Comparison of ENCODE assay signal across 10 mouse cellular contexts in the genomic region with DNA sequence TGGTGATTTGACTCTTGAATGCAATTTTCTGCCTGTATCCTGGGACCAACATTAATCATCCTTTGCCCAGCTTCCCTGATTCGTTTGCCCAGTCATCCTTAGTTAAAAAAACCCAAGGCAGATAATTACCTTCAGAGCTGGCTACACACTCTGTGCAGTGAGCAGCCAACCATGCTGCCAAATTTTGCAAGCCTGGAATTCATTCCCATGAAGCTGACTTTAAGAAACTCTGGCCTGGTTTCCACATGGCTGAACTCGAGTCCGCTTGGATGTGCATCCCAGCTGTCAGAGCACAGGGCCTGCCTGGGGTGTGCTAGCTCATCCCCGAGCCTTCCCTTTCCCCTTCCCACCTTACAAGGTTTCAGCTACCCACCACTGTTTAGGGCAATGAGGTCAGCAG. TPM values are rescaled to one million over a fixed set of nuclear protein-coding genes. Genes with fewer than 3 reads are reported as not detected.
A peak's percentile ranks its signal among the peaks of the same experiment; 100 is the strongest.
DNase-seq lines count a peak whose midpoint lies in the region; ATAC-seq and TF ChIP-seq lines count a peak whose summit lies in the region.
"Had no signal": no experiment of that assay in that cellular context is flagged by ENCODE, and none has a peak within 500 bp of the region (broad histone marks: within the 10 kb centered on the region; RNA-seq: fewer than 3 reads in every experiment).

No protein-coding gene starts in this region.

- peaks cover 56% of the 10 kb centered on the region for H3K4me1 ChIP-seq in hindbrain, embryonic 10.5 days (replicated peaks)

- 48% methylated on average over 4 of the region's 4 CpGs for WGBS in hindbrain, embryonic 10.5 days

- H3K4me3 ChIP-seq in hindbrain, embryonic 10.5 days, result no peak overlapping the region
- H3K4me3 ChIP-seq: erythroblast, embryonic 14.5 days had no signal

- DNase-seq in gastrocnemius, adult 18-20 months (ENCODE audit: low spot score), result peak; percentile 21
- no peak for DNase-seq in gastrocnemius, postnatal 10 days
- DNase-seq in Patski (ENCODE audit: low read depth, low spot score), result peak; percentile 92
- DNase-seq in hindbrain, embryonic 10.5 days (ENCODE audit: low spot score), result peak; percentile 20
- DNase-seq in kidney, postnatal 36 days, result peak; percentile 71 to 75
- no peak for DNase-seq in thymus, postnatal 36 days
- no peak for DNase-seq in cerebellum, adult 8-10 months
- DNase-seq in spleen, postnatal 14 days (ENCODE audit: low spot score in 2 of 2), result no peak
- DNase-seq: lung, embryonic 14.5 days had no signal

- H3K9me3 ChIP-seq in hindbrain, embryonic 10.5 days, result no peaks in the 10 kb centered on the region

- peak; percentile 89 for ATAC-seq in Patski

- H3K36me3 ChIP-seq in hindbrain, embryonic 10.5 days, result peaks cover 95% of the 10 kb centered on the region

- H3K27ac ChIP-seq in hindbrain, embryonic 10.5 days, result 0 out of 2 replicates have a peak overlapping the region, but pooled peaks have one; percentile 66

- POLR2A ChIA-PET in Patski (lab: Charles Lee), result no interaction called here

- no peaks in the 10 kb centered on the region for H3K27me3 ChIP-seq in Patski
- H3K27me3 ChIP-seq in hindbrain, embryonic 10.5 days (ENCODE audit: insufficient read depth, poor library complexity, severe bottlenecking), result no peaks in the 10 kb centered on the region

- in situ Hi-C loops in Patski (cut with MboI; ENCODE audit: low pct_unique_long_range_greater_than_20kb), result loop anchor here (5.0 to 10.0 kb wide), 3 partner anchors 214 to 404 kb away; a partner anchor contains a TSS

- no peak for TF ChIP-seq CTCF in Patski (IDR thresholded peaks at IDR 0.05)

- CTCF ChIA-PET in Patski (lab: Charles Lee), result interaction anchor here (0.9 to 1.1 kb wide), 2 partner anchors 155 to 221 kb away, joined by 3 to 4 read pairs; no protein-coding TSS in a partner anchor

RNA-seq across cellular contexts. Expression of a gene that starts 29.5 kb away (rescaled TPM):
- total RNA-seq in gastrocnemius, adult 18-20 months (2021), result not detected
- total RNA-seq in gastrocnemius, postnatal 10 days (2021), result not detected
- polyA plus RNA-seq in Patski (2021), result not detected
- polyA plus RNA-seq in hindbrain, embryonic 10.5 days (2016; fragmentation: Nextera tagmentation; extraction: Ambion mirVana), result not detected in 2 replicates
- polyA plus RNA-seq: erythroblast, embryonic 14.5 days; lung, embryonic 14.5 days had no signal

Comparison
In these comparisons a context has a peak if more than half of its experiments do, and no peak if none do; other contexts are left out.
1. DNase-seq: peak in gastrocnemius, adult 18-20 months (single experiment), Patski (single experiment), hindbrain, embryonic 10.5 days (single experiment) and kidney, postnatal 36 days (2 of 2); none in gastrocnemius, postnatal 10 days (single experiment), thymus, postnatal 36 days (0 of 2), cerebellum, adult 8-10 months (single experiment) and spleen, postnatal 14 days (0 of 2).